Mouse (Mus musculus) olfactory bulb, adult 2 months (tissue): ENCODE data around the gene Nos1.

Source experiments
- CTCF ChIP-seq: fragments of 200-500 bp; IDR thresholded peaks from 2 replicates; pipeline ENCODE4 v1.5.1; 2012; ENCODE audit warnings: low read depth, mild to moderate bottlenecking, low read length, moderate library complexity; ENCODE audit not compliant: insufficient read depth
- POLR2A ChIP-seq: fragments of 200-500 bp; IDR thresholded peaks from 2 replicates; pipeline ENCODE4 v1.6.1; 2012; ENCODE audit warnings: mild to moderate bottlenecking, low read depth, low read length, moderate library complexity; ENCODE audit not compliant: insufficient read depth

- TF ChIP-seq CTCF (no peak), POLR2A (peak; percentile 88)
Observed at GRCm38 (mm10) chr5:117976657-117977500, 196.0 kb downstream of the Nos1 start, which contains the start of gene Fbxo21.
